Mouse (Mus musculus) limb, embryonic 12.5 days (tissue): ENCODE results near the gene Tldc1. TPM values are rescaled to one million over a fixed set of nuclear protein-coding genes. Genes with fewer than 3 reads are reported as not detected.
A peak's percentile ranks its signal among the peaks of the same experiment; 100 is the strongest.

Experiments
- ATAC-seq: fragments of 200-750 bp; cut with Nextera tagmentation; 2 replicates; pipeline ENCODE4 v1.8.0; 2017; ENCODE audit warnings: low read depth, moderate TSS enrichment; ENCODE audit not compliant: insufficient number of reproducible peaks, insufficient read depth, low FRiP score, low TSS enrichment
- H3K27ac ChIP-seq: fragments of 300-500 bp; sonication (generic); 2 replicates; pipeline ENCODE4 v1.5.1; 2016; ENCODE audit warnings: mild to moderate bottlenecking, moderate library complexity
- H3K27me3 ChIP-seq: fragments of 300-500 bp; sonication (generic); 2 replicates; pipeline ENCODE4 v1.6.1; 2016; ENCODE audit warnings: mild to moderate bottlenecking, moderate library complexity
- H3K36me3 ChIP-seq: fragments of 300-500 bp; sonication (generic); 2 replicates; pipeline ENCODE4 v1.6.1; 2016; ENCODE audit warnings: mild to moderate bottlenecking, moderate library complexity
- H3K4me1 ChIP-seq: fragments of 300-500 bp; sonication (generic); replicated peaks from 2 replicates; pipeline ENCODE4 v1.6.1; 2016
- H3K4me2 ChIP-seq: fragments of 300-500 bp; sonication (generic); 2 replicates; pipeline ENCODE4 v1.6.1; 2016; ENCODE audit warnings: mild to moderate bottlenecking, moderate library complexity
- H3K4me3 ChIP-seq: fragments of 300-500 bp; sonication (generic); replicated peaks from 2 replicates; pipeline ENCODE4 v1.5.1; 2016; ENCODE audit warnings: mild to moderate bottlenecking
- H3K9ac ChIP-seq: fragments of 300-500 bp; sonication (generic); replicated peaks from 2 replicates; pipeline ENCODE4 v1.6.1; 2016; ENCODE audit warnings: mild to moderate bottlenecking, moderate library complexity
- H3K9me3 ChIP-seq: fragments of 300-500 bp; sonication (generic); 2 replicates; pipeline ENCODE4 v1.6.1; 2016; ENCODE audit warnings: mild to moderate bottlenecking, moderate library complexity
- WGBS: fragments of 180-500 bp; shearing (Covaris S2); methylation state at CpG from one replicate; pipeline ENCODE4 v1.1.7; 2016; 5-methylcytosine and 5-hydroxymethylcytosine counted together
- polyA plus RNA-seq: library from polyadenylated mRNA; unstranded; fragments of >200 nt; fragmentation: Nextera tagmentation; extraction: Ambion mirVana; gene quantifications from 2 replicates; pipeline ENCODE4 v1.2.1, GENCODE M21; 2016

The Tldc1 gene
- polyA plus RNA-seq, 1 experiment from 2014 or later, result 10.3 TPM

GRCm38 (mm10) chr8:119785764-119786405 is 7.7 kb upstream of the Tldc1 start:
- no peak overlapping the region for H3K4me3 ChIP-seq
- no peak for ATAC-seq
- H3K4me2 ChIP-seq, result no peak overlapping the region

GRCm38 (mm10) chr8:119784676-119785075 is 6.5 kb upstream of the Tldc1 start:
- no peak for ATAC-seq
- Histone ChIP-seq H3K9me3 (no peaks in the 10 kb centered on the region), H3K4me1 (peaks cover 11% of the 10 kb centered on the region), H3K36me3 (no peaks in the 10 kb centered on the region), H3K4me2 (no peak overlapping the region), H3K4me3 (no peak overlapping the region), H3K27me3 (no peaks in the 10 kb centered on the region; the same call in 1 of the 2 replicates), H3K27ac (no peak overlapping the region), H3K9ac (no peak overlapping the region)
- 70% methylated on average over 7 of the region's 7 CpGs for WGBS

More at GRCm38 (mm10) chr8:119785764-119786405, 7.7 kb upstream of the Tldc1 start:
- no peaks in the 10 kb centered on the region for H3K9me3 ChIP-seq
- H3K36me3 ChIP-seq, result no peaks in the 10 kb centered on the region
- WGBS, result 50% methylated on average over 18 of the region's 18 CpGs
- H3K27ac ChIP-seq, result no peak overlapping the region
- peaks cover 17% of the 10 kb centered on the region for H3K4me1 ChIP-seq
- H3K9ac ChIP-seq, result no peak overlapping the region
- no peaks in the 10 kb centered on the region; the same call in 1 of the 2 replicates for H3K27me3 ChIP-seq

GRCm38 (mm10) chr8:119784141-119784574 is 5.9 kb upstream of the Tldc1 start:
- Histone ChIP-seq H3K9ac (no peak overlapping the region), H3K4me3 (no peak overlapping the region), H3K9me3 (no peaks in the 10 kb centered on the region), H3K4me2 (no peak overlapping the region), H3K27me3 (no peaks in the 10 kb centered on the region; the same call in 1 of the 2 replicates), H3K27ac (no peak overlapping the region), H3K36me3 (no peaks in the 10 kb centered on the region), H3K4me1 (peaks cover 11% of the 10 kb centered on the region)
- 39% methylated on average over 9 of the region's 9 CpGs for WGBS
- ATAC-seq, result no peak

- no peak for ATAC-seq
- Histone ChIP-seq H3K27me3 (no peaks in the 10 kb centered on the region; the same call in 1 of the 2 replicates), H3K4me2 (no peak overlapping the region), H3K4me1 (peaks cover 16% of the 10 kb centered on the region), H3K9me3 (no peaks in the 10 kb centered on the region), H3K27ac (no peak overlapping the region), H3K9ac (no peak overlapping the region), H3K4me3 (no peak overlapping the region), H3K36me3 (no peaks in the 10 kb centered on the region)
- 77% methylated on average over 6 of the region's 6 CpGs for WGBS
Observed at GRCm38 (mm10) chr8:119783579-119783978, 5.4 kb upstream of the Tldc1 start.

- no peaks in the 10 kb centered on the region for H3K9me3 ChIP-seq
- H3K4me1 ChIP-seq, result peaks cover 20% of the 10 kb centered on the region
- no peaks in the 10 kb centered on the region for H3K36me3 ChIP-seq
- ATAC-seq, result no peak
- H3K27me3 ChIP-seq, result no peaks in the 10 kb centered on the region; the same call in 1 of the 2 replicates
- H3K4me2 ChIP-seq, result no peak overlapping the region
- no peak overlapping the region for H3K4me3 ChIP-seq
- H3K27ac ChIP-seq, result no peak overlapping the region
- WGBS, result 7% methylated on average over 5 of the region's 5 CpGs
- H3K9ac ChIP-seq, result no peak overlapping the region
Observed at GRCm38 (mm10) chr8:119782715-119783114, 4.5 kb upstream of the Tldc1 start.

- H3K9me3 ChIP-seq, result no peaks in the 10 kb centered on the region
- H3K9ac ChIP-seq, result no peak overlapping the region
- 72% methylated on average over 4 of the region's 4 CpGs for WGBS
- ATAC-seq, result no peak
- no peak overlapping the region for H3K4me3 ChIP-seq
- H3K4me2 ChIP-seq, result no peak overlapping the region
- H3K27ac ChIP-seq, result no peak overlapping the region
- no peaks in the 10 kb centered on the region for H3K36me3 ChIP-seq
- no peaks in the 10 kb centered on the region; the same call in 1 of the 2 replicates for H3K27me3 ChIP-seq
- H3K4me1 ChIP-seq, result peaks cover 30% of the 10 kb centered on the region
Observed at GRCm38 (mm10) chr8:119781086-119781840, 3.0 kb upstream of the Tldc1 start.

- Histone ChIP-seq H3K4me2 (no peak overlapping the region), H3K36me3 (no peaks in the 10 kb centered on the region), H3K9me3 (no peaks in the 10 kb centered on the region), H3K27ac (no peak overlapping the region), H3K4me3 (no peak overlapping the region), H3K27me3 (no peaks in the 10 kb centered on the region; the same call in 1 of the 2 replicates), H3K9ac (no peak overlapping the region), H3K4me1 (peaks cover 23% of the 10 kb centered on the region)
- no peak for ATAC-seq
- WGBS, result 77% methylated on average over 9 of the region's 9 CpGs
Observed at GRCm38 (mm10) chr8:119780402-119781049, 2.3 kb upstream of the Tldc1 start.

GRCm38 (mm10) chr8:119779013-119779737 is 959 bp upstream of the Tldc1 start:
- Histone ChIP-seq H3K4me2 (peak overlapping the region; percentile 90), H3K4me3 (no peak overlapping the region), H3K9me3 (no peaks in the 10 kb centered on the region), H3K27me3 (no peaks in the 10 kb centered on the region), H3K27ac (peak overlapping the region; percentile 36; the same call in 1 of the 2 replicates), H3K36me3 (no peaks in the 10 kb centered on the region), H3K9ac (no peak overlapping the region), H3K4me1 (peaks cover 20% of the 10 kb centered on the region)
- WGBS, result 23% methylated on average over 14 of the region's 14 CpGs
- ATAC-seq, result no peak

- WGBS, result 13% methylated on average over 7 of the region's 7 CpGs
- H3K4me2 ChIP-seq, result peak overlapping the region; percentile 90
- peaks cover 20% of the 10 kb centered on the region for H3K4me1 ChIP-seq
- H3K36me3 ChIP-seq, result 0 out of 2 replicates have a peak, but pooled peaks cover 3% of the 10 kb centered on the region
- H3K9ac ChIP-seq, result peak overlapping the region; percentile 69
- peak overlapping the region; percentile 59 for H3K4me3 ChIP-seq
- ATAC-seq, result 0 out of 2 replicates have a peak, but pooled peaks have one; percentile 1
- H3K27me3 ChIP-seq, result no peaks in the 10 kb centered on the region
- peak overlapping the region; percentile 89 for H3K27ac ChIP-seq
- H3K9me3 ChIP-seq, result 0 out of 2 replicates have a peak, but pooled peaks cover 2% of the 10 kb centered on the region
Observed at GRCm38 (mm10) chr8:119777765-119778164, 451 bp downstream of the Tldc1 start.

GRCm38 (mm10) chr8:119776668-119777245 is 1.5 kb downstream of the Tldc1 start:
- Histone ChIP-seq H3K4me1 (peaks cover 20% of the 10 kb centered on the region), H3K27ac (no peak overlapping the region), H3K9me3 (0 out of 2 replicates have a peak, but pooled peaks cover 2% of the 10 kb centered on the region), H3K4me3 (no peak overlapping the region), H3K36me3 (0 out of 2 replicates have a peak, but pooled peaks cover 3% of the 10 kb centered on the region), H3K27me3 (no peaks in the 10 kb centered on the region), H3K9ac (no peak overlapping the region), H3K4me2 (peak overlapping the region; percentile 90; the same call in 1 of the 2 replicates)
- ATAC-seq, result no peak
- WGBS, result 91% methylated on average over 7 of the region's 7 CpGs
